Mouse (Mus musculus): ENCODE data around the gene Scamp2.

The Scamp2 gene

DNA sequence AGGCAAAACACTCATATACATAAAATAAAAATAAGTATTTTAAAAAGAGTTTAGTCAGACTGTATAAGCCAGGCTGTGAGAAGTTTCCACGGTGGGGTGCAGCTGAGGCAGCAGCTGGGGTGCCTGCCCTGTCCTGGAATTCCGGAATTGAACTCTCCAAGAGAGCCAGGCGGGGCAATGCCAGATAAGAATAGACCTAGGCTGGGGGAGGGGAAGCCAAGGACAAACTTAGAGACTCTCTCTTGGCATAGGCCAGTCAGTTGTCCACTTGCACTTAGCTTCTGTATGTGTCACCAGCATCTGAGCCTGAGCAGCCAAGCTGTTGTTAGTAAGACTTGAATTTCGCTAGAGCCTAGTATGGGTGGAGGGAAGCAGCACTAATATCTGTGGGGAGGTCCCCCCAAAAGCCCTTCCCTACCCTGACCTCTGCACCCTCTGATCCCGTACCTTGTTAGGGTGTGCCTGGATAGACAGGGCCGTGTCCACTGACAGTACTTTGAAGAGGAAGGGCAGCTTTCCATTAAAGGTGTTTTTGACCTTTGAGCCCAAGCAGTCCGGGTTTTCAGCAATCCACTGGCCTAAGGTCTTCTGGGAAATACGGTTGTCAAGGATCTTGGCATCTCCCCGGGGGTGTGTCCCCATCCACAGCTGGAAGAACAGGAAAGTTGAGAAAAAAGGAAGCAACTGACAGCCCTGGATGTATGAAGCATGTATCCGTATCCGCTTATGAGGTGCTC lies 10.4 kb upstream of the Scamp2 start:
- no peak for DNase-seq (ENCODE audit: low read depth in 1 of 2, low spot score in 2 of 2)

DNA sequence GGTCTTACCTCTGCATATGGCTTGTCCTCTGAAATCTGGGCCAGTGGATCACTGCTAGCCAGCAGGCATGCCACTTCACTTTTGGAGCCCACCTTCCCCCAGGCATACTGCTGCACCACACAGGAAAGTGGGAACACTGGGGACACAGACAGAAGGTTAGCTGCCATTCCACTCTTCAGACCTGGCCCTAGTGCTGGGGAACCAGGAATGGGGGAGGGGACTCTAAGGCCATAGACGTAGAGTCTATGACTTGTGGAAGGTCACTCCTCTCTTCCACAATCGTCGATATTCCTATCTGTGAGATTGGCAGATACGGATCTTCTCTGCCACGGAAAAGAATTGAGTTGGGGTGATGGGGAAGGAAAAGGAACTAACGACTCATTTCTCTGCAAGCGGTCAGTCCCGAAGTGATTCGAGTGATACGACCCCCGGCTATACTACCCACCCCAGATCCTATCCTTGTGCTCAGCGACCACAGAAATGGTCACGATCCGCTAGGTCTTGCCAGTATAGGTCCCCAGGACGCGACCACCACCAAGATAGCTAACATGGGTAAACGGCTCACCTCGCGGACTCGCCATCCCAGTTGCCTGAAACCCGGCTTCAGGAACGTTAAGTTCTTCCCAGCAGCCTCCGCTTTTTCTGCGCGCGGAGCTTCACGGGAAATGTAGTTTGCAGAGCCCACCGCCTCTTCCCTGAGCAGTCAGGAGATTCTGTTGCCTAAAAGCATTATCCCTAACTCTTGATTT lies 8.4 kb upstream of the Scamp2 start, which contains the start of gene Mpi:
Gene Mpi (minus strand): TSS at position 625 of the 749 bp plus-strand sequence.
- no peak for DNase-seq (ENCODE audit: low read depth in 1 of 2, low spot score in 2 of 2)

DNA sequence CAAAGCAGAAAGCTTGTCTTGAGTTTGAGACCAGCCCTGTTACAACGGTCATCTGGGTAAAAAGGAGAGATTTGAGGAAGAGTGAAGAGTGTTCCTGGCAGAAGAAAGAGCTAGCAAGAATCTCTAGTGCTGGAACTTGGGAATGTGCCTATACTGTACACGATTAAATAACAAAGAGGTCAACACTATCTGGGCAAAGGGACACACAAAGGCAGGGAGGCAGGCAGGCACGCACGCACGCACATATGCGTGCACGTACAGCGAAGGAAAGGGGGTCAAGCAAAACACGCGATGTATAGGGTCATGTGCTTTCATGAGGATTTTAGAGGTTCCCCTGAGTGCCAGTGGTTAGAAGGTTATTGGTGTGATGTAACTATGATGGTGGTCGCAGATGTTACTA lies 7.6 kb upstream of the Scamp2 start:
- no peak for DNase-seq (ENCODE audit: low read depth in 1 of 2, low spot score in 2 of 2)

DNA sequence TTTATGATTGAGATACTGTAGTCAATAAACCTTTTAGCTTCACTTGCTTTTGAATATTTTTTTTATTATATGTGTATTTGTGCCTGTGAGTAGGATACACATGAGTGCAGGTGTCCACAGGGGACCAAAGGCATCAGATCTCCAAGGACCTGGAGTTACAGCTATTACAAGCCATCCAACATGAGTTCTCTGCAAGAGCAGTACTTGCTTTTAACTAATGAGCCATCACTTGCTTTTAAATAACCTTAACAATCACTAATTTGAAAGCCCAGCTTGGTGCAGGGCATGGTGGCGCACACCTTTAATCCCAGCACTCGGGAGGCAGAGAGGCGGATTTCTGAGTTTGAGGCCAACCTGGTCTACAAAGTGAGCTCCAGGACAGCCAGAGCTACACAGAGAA lies 6.0 kb upstream of the Scamp2 start:
- DNase-seq (ENCODE audit: low read depth in 1 of 2, low spot score in 2 of 2) = no peak

DNA sequence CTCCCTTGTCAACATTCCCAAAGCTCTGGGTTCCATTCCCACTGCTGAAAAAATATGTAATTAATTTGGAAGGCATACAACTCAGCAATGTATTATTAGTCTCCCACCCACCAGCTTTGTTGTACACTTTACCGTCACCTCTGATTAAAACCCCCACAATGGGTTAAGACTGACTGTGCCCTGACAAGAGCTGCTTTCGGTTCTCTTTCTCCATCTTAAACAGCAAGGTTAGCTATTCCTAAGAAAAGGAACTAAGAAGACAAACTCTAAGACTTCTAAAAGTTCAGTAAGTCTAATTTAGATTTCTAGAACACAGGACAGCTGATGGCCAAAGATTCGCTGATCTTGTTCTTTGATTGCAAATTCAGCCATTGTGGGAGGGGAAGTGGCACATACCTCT lies 3.5 kb upstream of the Scamp2 start:
- no peak for DNase-seq (ENCODE audit: low read depth in 1 of 2, low spot score in 2 of 2)

DNA sequence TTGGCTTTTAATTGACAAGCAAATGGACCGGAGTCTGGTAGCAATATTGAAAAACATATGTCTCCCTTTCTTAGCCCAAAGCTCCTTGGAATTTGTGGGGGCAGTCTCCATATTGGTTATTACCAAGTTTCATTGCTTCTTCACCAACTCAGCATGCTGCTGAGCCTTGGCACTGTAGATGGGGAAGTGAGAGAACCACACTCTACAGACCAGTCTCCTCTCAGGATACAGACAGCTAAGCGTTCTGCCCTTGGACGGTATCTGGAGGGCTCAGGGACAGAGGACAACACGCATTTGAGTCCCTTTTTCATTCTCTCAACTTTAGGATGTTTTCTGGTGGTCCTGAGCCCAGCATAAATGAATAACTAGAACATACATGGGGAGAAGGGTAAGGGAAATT lies 2.1 kb upstream of the Scamp2 start:
- DNase-seq (ENCODE audit: low read depth in 1 of 2, low spot score in 2 of 2) = no peak

DNA sequence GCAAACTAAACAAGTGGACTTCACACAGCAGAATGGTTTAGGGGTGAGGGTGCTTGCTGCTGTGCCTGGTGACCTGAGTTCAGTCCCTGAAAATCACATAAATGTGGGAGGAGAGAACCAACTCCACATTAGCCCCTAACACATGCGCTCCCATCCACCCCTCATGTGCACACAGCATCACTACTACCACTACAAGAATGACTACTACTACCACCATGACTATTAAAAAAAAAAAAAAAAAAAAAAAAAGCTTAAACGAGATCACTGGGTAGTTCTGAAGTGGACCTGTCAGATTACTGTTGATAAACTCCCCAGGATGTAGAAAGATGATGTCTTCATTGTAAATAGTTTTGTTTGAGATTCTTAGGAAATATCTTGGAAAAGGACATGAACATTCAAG lies 1.2 kb upstream of the Scamp2 start:
- DNase-seq (ENCODE audit: low read depth in 1 of 2, low spot score in 2 of 2) = no peak

DNA sequence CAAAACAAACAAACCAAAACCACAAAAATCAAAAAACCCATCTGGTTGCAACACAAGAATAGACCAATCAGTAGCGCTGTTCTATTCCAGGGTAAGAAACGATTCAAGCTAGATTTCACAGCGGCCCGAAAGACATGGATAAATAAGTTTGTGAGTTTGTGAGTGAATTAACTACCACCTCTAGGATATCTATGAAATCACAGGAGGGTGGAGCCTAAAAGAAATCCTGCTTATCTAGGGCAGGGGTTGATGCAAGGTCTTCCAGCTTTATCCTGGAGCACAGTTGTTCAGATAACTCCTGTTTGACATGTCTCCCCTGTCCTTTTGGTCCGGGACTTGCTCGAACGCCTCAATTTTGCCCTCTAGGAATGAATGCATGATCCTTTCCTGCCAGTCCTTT lies 480 bp upstream of the Scamp2 start:
- DNase-seq (ENCODE audit: low read depth in 1 of 2, low spot score in 2 of 2) = no peak

DNA sequence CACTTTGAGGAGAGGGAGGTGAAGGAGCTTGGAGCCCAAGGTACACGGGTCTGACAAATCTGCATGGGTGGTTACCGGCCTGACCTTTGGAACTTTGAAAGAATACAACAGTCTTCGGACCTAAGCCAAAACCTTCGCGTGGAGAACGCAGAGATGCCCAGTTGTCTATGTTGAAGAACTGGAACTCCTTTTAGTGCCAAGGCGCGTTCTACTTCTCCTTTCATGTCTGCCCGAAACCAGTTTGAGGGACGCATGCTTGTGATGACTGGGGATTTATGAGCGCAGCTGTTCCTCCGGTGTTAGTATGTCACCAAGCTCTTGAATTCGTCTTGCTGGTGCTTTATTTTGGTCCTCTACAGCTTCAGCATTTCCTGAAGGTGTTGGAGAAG lies 962 bp downstream of the Scamp2 start:
- DNase-seq (ENCODE audit: low read depth in 1 of 2, low spot score in 2 of 2) = peak in 1 of 2 experiments; percentile 51

DNA sequence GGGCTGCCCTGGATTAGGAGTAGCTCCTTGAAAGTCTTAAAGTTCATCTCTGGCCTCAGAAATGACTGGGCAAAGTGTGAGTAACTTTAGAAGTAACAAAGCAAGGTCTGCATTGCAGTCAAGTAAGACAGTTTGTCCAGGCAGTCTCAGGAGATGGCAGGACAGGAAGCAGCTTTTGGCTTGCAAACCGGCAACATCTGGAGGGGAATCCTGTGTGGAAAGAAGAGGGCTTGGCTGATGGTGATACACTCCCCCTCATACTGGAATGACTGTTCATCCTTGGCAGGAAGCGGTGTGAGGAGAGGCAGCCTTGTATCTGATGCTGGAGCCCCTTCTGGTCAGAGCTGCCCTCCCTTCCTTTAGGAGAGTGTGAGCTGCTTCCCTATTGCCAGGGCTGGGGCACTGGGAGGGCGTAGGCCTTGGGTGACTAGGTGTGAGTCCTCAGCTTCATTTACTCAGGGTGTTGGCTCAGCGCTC lies 2.2 kb downstream of the Scamp2 start:
- no peak for DNase-seq (ENCODE audit: low read depth in 1 of 2, low spot score in 2 of 2)

DNA sequence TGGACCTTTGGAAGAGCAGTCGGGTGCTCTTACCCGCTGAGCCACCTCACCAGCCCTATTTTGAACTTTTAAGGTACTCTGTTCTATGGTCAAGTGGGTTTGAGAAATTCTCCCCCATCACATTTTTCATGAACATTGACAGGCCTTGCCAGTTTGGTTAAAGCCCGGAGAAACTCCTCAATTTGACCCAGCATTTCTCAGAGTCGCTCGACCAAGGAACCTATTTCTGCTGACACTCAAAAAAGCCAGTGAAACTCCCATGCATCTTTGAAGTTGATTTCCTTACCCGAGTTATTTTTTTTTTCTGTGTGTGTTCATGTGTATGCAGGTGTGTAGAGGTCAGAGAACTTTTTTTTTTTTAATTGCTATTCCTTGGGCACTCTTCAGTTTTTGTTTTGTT lies 3.9 kb downstream of the Scamp2 start:
- DNase-seq (ENCODE audit: low read depth in 1 of 2, low spot score in 2 of 2) = no peak

DNA sequence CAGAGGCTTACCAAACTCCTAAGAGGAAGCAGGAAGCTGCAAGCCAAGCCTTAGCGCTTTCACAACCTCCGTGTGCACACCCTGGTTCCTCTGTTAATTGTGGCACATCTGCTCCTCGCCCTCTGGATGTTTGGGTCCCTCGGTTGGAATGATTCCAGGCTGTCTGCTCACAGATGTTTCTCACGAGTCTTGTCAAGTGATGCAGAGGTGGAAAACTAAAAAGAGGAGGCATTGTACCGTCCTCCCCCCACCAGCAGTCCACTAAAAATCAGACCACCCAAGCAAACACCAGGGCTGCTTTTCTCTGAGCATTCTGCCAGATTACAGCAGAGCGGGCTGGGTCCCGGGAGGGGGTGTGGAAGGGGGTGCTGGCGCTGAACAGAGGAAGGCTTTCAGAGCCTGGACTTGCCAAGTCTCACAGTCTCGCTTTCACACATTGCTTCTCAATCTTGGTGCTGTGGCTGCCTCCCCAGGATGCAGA lies 5.0 kb downstream of the Scamp2 start:
- peak; percentile 30 for DNase-seq (ENCODE audit: low read depth in 1 of 2, low spot score in 2 of 2)

DNA sequence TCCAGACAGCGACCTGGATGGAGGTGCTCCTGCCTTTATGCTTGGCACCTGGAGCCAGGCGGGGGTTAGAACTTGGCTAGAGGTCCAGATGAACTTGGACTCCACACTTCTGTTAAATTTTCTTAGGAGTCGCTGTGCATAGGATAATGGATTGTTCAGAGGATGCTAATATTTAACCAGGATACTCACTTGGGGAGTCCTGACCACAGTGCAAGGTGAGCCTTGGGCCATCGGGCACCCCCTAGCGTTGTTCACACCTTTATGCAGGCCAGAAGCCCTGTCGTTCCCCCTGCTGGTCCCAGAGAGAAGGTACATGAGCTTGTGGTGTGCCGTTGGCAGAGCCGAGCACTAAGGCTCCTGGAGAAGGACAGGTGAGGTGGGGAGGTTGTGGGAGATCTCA lies 6.1 kb downstream of the Scamp2 start:
- no peak for DNase-seq (ENCODE audit: low read depth in 1 of 2, low spot score in 2 of 2)

DNA sequence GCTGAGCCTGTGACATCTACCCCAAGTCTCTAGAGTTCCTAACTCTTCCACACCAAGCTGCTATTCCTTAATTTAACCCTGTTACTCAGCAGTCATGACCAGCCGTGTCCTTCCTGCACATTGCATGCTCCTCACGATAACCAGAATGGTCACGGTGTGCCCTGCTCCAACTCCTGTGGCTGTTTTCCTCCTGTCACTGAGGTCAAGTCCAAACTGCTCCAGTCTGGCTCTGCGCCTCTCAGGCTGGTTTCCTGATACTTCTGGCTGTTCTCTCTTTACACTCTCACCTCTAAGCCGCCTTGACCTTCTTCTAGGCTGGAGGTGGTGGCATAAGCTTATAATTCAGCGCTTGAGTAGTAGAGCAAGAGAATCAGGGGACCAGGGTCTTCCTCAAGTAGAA lies 7.8 kb downstream of the Scamp2 start:
- DNase-seq (ENCODE audit: low read depth in 1 of 2, low spot score in 2 of 2) = no peak

DNA sequence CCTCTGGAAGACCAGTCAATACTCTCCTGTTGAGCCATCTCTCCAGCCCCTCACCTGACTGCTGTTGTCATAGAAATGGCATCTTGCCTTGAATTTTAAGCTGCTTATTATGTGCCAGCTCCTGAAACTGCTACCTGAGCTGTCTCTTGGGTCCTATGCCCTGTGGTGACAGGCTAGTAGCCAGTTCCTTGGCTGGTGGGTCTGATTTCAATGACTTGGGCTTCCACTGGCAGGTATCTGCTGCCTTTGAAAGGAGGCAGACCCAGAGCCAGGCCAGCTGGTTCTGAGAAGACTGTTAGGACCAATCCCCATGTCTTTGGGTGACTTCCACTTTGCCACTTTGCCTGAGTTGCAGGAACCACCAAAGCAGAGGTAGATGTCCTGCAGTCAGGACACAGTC lies 13.7 kb downstream of the Scamp2 start:
- DNase-seq (ENCODE audit: low read depth in 1 of 2, low spot score in 2 of 2) = no peak

DNA sequence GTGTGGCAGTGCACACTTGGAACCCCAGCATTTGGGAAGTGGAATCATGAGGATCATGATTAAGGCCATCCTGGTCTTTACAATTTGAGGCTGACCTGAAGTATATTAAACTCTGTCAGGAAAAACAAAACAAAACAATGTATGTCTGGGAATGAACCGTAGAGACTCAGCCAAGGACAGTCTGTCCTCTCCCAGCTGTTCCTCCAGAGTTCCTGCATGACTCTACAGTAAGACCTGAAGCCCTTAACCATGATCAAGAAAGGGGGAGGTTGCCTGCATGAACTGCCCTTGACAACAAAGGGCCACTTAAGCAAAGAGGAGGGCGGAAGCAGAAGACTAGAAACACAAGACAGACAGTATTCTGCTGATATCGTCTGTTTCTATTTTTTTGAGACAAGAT lies 14.8 kb downstream of the Scamp2 start:
- no peak for DNase-seq (ENCODE audit: low read depth in 1 of 2, low spot score in 2 of 2)

DNA sequence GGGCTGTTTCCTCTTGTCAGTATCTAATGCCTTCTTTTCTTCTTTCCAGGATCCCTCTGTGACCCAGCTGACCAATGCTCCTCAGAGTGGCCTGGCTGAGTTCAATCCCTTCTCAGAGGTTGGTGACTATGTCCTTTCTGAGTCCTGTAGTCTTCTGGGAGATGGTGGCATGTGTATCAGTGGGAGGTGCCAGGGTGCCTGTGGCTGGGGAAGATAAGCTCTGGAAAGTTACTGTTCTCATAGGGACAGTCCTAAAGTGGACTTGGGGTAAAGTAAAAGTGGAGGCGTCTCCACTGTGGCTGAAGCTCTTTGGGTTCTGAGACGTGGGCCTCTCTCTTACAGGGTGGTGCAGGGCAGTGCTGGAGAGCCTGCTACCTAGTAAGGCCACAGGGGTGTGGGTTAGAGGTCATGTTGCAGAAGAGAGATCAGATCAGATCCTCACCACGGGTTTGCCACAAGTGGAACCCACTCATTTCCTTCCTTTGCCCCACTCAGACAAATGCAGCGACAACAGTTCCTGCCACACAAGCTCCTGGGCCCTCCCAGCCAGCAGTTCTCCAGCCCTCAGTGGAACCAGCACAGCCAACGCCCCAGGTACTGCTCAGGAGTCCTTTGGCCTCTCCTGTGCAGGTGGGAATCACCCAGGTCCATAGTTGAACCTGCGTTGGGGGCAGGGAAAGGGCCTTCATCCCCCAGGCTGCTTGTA lies 16.6 kb downstream of the Scamp2 start:
- no peak for DNase-seq (ENCODE audit: low read depth in 1 of 2, low spot score in 2 of 2)

DNA sequence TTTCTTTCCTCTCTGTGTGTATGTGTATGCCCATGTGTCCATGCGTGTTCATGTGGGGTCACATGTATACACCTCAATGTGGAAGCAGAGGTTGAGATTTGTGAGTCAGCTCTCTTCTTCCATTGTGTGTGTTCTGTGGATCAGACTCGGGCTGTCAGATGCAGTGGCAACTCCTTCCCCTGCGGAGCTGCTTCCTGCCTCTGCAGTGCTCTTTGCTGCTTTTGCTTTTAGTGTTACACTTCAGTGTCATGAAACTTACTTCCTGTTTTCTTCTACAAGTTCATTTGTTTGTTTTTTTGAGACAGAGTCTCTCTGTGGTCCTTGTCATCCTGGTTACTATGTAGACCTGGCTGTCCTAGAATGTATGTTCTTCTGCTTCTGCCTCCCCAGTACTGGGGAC lies 24.2 kb downstream of the Scamp2 start:
- no peak for DNase-seq (ENCODE audit: low read depth in 1 of 2, low spot score in 2 of 2)

DNA sequence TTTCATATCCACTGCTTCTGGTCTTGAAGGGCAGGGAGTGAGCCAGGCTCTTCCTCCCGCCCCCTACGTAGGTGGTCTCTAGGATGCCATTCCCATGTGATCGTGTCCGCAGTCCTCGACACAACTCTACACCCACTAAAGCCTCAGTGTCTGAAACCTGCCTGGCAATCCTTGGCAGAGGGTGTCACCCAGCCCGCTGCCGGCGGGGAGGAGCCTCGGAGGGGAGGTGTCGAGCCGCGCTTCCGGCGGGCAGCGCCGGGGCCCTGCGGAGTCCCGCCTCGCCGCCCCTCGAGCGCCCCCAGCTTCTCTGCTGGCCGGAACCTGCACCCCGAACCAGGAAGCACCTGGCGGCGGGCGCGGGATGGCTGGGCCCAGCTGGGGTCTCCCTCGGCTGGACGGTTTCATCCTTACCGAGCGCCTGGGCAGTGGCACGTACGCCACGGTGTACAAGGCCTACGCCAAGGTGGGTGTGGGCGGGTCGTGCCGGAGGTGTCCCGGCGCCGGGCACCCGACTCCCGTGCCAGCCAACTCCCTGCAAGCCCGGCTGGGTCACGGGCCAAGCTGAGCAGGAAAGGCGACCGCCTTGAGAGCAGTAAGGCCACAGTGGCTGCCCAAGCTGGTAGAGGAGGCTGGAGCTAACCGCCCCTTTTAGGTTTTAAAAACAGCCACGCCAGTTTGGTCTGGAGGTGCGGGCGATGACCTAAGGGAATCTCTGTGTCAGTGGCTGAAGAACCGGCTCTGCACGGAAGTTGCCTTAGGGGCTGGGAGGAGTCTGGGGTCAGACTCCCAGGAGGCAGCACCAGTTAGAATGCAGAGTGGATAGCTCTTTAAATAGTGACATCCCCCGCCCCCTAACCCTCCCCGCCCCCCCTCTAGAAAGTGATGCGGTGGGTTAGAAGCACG lies 28.7 kb downstream of the Scamp2 start, which contains the start of gene Ulk3:
Gene Ulk3 (plus strand): TSS at position 229 of the 903 bp plus-strand sequence.
- peak; percentile 21 to 50 for DNase-seq (ENCODE audit: low read depth in 1 of 2, low spot score in 2 of 2)

DNA sequence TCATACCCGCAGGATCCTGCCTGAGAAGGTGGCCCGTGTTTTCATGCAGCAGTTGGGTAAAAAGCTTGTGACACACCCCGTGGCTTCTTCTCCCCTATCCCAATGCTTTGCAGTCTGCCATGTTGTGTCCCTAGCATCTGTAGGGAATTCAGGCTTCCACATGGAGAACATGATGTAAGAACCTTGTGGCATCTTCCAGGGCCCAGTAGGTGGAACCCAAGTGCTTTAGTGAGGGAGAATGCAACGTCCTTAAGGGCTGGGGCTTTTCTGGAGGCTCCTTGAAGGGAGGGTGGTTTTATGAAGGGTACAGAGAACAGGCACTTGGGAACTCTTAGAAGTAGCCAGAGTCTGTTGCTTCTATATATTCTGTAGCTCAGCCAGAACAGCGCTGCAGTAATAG lies 30.0 kb downstream of the Scamp2 start:
- no peak for DNase-seq (ENCODE audit: low read depth in 1 of 2, low spot score in 2 of 2)
